Mouse (Mus musculus) liver, postnatal 0 days (tissue): Measurements from ENCODE around the gene Gm1673. TPM values are rescaled to one million over a fixed set of nuclear protein-coding genes. Genes with fewer than 3 reads are reported as not detected.

Experiments used
- ATAC-seq: fragments of 200-750 bp; cut with Nextera tagmentation; 2 replicates; pipeline ENCODE4 v1.8.0; 2017; ENCODE audit warnings: mild to moderate bottlenecking, moderate library complexity
- DNase-seq: peaks from one replicate; pipeline ENCODE4 v3.0.0-alpha.2; 2016
- H3K27ac ChIP-seq: fragments of 300-500 bp; sonication (generic); 2 replicates; pipeline ENCODE4 v1.5.1; 2014; ENCODE audit warnings: antibody characterized with exemption, moderate library complexity, mild to moderate bottlenecking, low read depth
- H3K27me3 ChIP-seq: fragments of 300-500 bp; sonication (generic); 2 replicates; pipeline ENCODE4 v1.6.1; 2014; ENCODE audit warnings: low read length, control low read depth, mixed read lengths; ENCODE audit not compliant: insufficient read depth
- H3K36me3 ChIP-seq: fragments of 300-500 bp; sonication (generic); replicated peaks from 2 replicates; pipeline ENCODE4 v1.6.1; 2014; ENCODE audit warnings: mild to moderate bottlenecking, control low read depth, low read length, moderate library complexity, mixed read lengths; ENCODE audit not compliant: insufficient read depth
- H3K4me1 ChIP-seq: fragments of 300-500 bp; sonication (generic); 2 replicates; pipeline ENCODE4 v1.6.1; 2014; ENCODE audit warnings: antibody characterized with exemption, mild to moderate bottlenecking, control low read depth; ENCODE audit not compliant: insufficient read depth
- H3K4me2 ChIP-seq: fragments of 300-500 bp; sonication (generic); 2 replicates; pipeline ENCODE4 v1.6.1; 2014; ENCODE audit warnings: low read depth, mild to moderate bottlenecking, low read length, moderate library complexity, mixed read lengths
- H3K4me3 ChIP-seq: fragments of 300-500 bp; sonication (generic); 2 replicates; pipeline ENCODE4 v1.5.1; 2014; ENCODE audit warnings: low read depth, low read length
- H3K9ac ChIP-seq: fragments of 300-500 bp; sonication (generic); replicated peaks from 2 replicates; pipeline ENCODE4 v1.6.1; 2014; ENCODE audit warnings: mild to moderate bottlenecking, moderate library complexity
- H3K9me3 ChIP-seq: fragments of 300-500 bp; sonication (generic); 2 replicates; pipeline ENCODE4 v1.6.1; 2016; ENCODE audit warnings: mild to moderate bottlenecking, control low read depth, low read length, mixed read lengths
- CTCF ChIP-seq: sonication (generic); IDR thresholded peaks from 2 replicates; pipeline ENCODE4 v1.5.1; 2016; ENCODE audit warnings: antibody characterized with exemption, low read depth
- EP300 ChIP-seq: IDR thresholded peaks from 2 replicates; pipeline ENCODE4 v1.6.1; 2016; ENCODE audit warnings: antibody characterized with exemption, low read depth, mild to moderate bottlenecking
- WGBS: fragments of 180-500 bp; shearing (Covaris S2); extraction: QIAGEN DNeasy Blood & Tissue Kit; methylation state at CpG from one replicate; pipeline ENCODE4 v1.1.7; 2014; ENCODE audit not compliant: insufficient replicate concordance; 5-methylcytosine and 5-hydroxymethylcytosine counted together
- polyA plus RNA-seq: library from polyadenylated mRNA; unstranded; fragments of >200 nt; fragmentation: Nextera tagmentation; extraction: Ambion mirVana; gene quantifications from 2 replicates; pipeline ENCODE4 v1.2.1, GENCODE M21; 2015

Gene Gm1673
- polyA plus RNA-seq, 1 experiment from 2014 or later = 3.6 TPM

DNA sequence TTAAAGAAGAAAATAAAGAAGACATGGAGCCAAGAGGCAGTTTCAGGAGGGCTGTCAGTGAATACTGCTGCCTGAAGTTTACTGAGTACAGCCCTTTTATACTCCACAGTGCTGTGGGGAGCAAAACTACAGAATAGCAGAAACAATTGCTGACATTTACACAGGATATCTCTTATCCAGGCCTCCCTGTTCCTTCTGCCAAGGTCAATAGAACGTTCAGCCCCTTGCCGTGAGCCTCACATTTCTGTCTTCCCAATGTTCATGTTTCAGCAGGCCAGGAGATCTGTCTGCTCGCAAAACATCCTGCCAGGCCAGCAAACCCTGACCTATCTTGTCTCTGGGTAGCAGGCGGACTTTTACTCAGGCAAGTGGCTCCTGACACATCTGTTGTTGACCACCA, 23.9 kb upstream of the Gm1673 start:
- H3K4me1 ChIP-seq = no peaks in the 10 kb centered on the region
- DNase-seq (no peak), ATAC-seq (no peak)
- 61% methylated on average over 4 of the region's 4 CpGs for WGBS
- TF ChIP-seq CTCF (no peak), EP300 (no peak)
- no peaks in the 10 kb centered on the region; the same call in 1 of the 2 replicates for H3K9me3 ChIP-seq
- no peaks in the 10 kb centered on the region for H3K27me3 ChIP-seq
- no peak overlapping the region for H3K4me3 ChIP-seq
- no peak overlapping the region for H3K4me2 ChIP-seq
- no peaks in the 10 kb centered on the region for H3K36me3 ChIP-seq
- no peak overlapping the region for H3K9ac ChIP-seq
- no peak overlapping the region for H3K27ac ChIP-seq

DNA sequence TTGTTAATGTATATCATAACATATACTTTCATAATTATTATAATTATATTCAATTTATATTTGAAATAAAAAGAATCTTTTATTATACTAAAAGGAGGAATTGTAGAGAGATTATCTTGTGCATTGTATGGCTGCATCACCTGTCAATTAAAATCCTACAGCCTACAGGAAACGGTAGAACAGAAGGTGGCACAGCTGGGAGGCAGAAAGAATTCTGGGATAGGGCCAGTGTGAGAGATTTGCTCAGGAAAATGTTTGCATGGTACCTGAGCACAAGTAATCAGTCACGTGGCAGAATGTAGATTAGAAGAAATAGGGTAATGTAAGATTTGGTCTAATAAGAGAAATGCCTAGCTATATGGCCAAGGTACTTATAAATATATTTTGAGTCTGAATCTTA, 8.5 kb upstream of the Gm1673 start:
- no peak for TF ChIP-seq CTCF
- no peak for TF ChIP-seq EP300
- no peaks in the 10 kb centered on the region for H3K9me3 ChIP-seq
- no peaks in the 10 kb centered on the region for H3K36me3 ChIP-seq
- H3K4me3 ChIP-seq = no peak overlapping the region
- 61% methylated on average over 2 of the region's 2 CpGs for WGBS
- H3K9ac ChIP-seq = no peak overlapping the region
- 0 out of 2 replicates have a peak, but pooled peaks cover 2% of the 10 kb centered on the region for H3K27me3 ChIP-seq
- DNase-seq (no peak), ATAC-seq (no peak)
- H3K4me1 ChIP-seq = no peaks in the 10 kb centered on the region
- H3K27ac ChIP-seq = no peak overlapping the region
- no peak overlapping the region for H3K4me2 ChIP-seq

- no peaks in the 10 kb centered on the region for H3K4me1 ChIP-seq
- 24% methylated on average over 3 of the region's 3 CpGs for WGBS
- no peak overlapping the region for H3K9ac ChIP-seq
- no peak for DNase-seq
- H3K4me3 ChIP-seq = no peak overlapping the region
- ATAC-seq = no peak
- TF ChIP-seq EP300 (no peak), CTCF (no peak)
- no peaks in the 10 kb centered on the region for H3K36me3 ChIP-seq
- 0 out of 2 replicates have a peak, but pooled peaks cover under 1% of the 10 kb centered on the region for H3K27me3 ChIP-seq
- H3K9me3 ChIP-seq = no peaks in the 10 kb centered on the region
- H3K27ac ChIP-seq = no peak overlapping the region
- no peak overlapping the region for H3K4me2 ChIP-seq
Observed at GRCm38 (mm10) chr5:33976267-33976666, 7.0 kb upstream of the Gm1673 start.

GRCm38 (mm10) chr5:33982731-33983259, 438 bp upstream of the Gm1673 start:
- no peaks in the 10 kb centered on the region for H3K36me3 ChIP-seq
- H3K4me2 ChIP-seq = peak overlapping the region; percentile 87
- peak overlapping the region; percentile 64 for H3K4me3 ChIP-seq
- DNase-seq = no peak
- H3K9me3 ChIP-seq = no peaks in the 10 kb centered on the region
- no peak for ATAC-seq
- no peak for TF ChIP-seq CTCF
- no peak for TF ChIP-seq EP300
- WGBS = 9% methylated on average over 26 of the region's 26 CpGs
- peaks cover 25% of the 10 kb centered on the region for H3K27me3 ChIP-seq
- H3K4me1 ChIP-seq = peaks cover 8% of the 10 kb centered on the region; the same call in 1 of the 2 replicates
- H3K27ac ChIP-seq = no peak overlapping the region
- peak overlapping the region; percentile 41 for H3K9ac ChIP-seq

GRCm38 (mm10) chr5:33994671-33995625, 11.7 kb downstream of the Gm1673 start:
- no peaks in the 10 kb centered on the region for H3K9me3 ChIP-seq
- peak overlapping the region; percentile 56 for H3K4me3 ChIP-seq
- peak overlapping the region; percentile 70 for H3K4me2 ChIP-seq
- DNase-seq (peak; percentile 61), ATAC-seq (no peak)
- H3K27ac ChIP-seq = no peak overlapping the region
- TF ChIP-seq CTCF (peak; percentile 60), EP300 (no peak)
- H3K36me3 ChIP-seq = no peaks in the 10 kb centered on the region
- H3K27me3 ChIP-seq = peaks cover 53% of the 10 kb centered on the region
- peaks cover 17% of the 10 kb centered on the region; the same call in 1 of the 2 replicates for H3K4me1 ChIP-seq
- 43% methylated on average over 28 of the region's 28 CpGs for WGBS
- no peak overlapping the region for H3K9ac ChIP-seq
